Mouse (Mus musculus) CH12.LX (cell line): ENCODE results near the gene Olfr520. TPM values are rescaled to one million over a fixed set of nuclear protein-coding genes. Genes with fewer than 3 reads are reported as not detected.

Source experiments
- DNase-seq: peaks from one replicate; pipeline ENCODE4 v3.0.0-alpha.2; 2013; ENCODE audit errors: extremely low read depth
- H3K27ac ChIP-seq: 2 replicates; pipeline ENCODE4 v1.5.1; 2012; ENCODE audit warnings: low read depth, mild to moderate bottlenecking, control low read depth, moderate library complexity; ENCODE audit not compliant: insufficient read depth
- H3K27me3 ChIP-seq: replicated peaks from 2 replicates; pipeline ENCODE3; 2012; ENCODE audit warnings: inconsistent platforms
- H3K36me3 ChIP-seq, 2 experiments: replicated peaks in 1 of 2; 2 replicates each; pipeline versions ENCODE3 to v1.6.1; 2012; ENCODE audit warnings: inconsistent platforms in 1 of 2, low read length in 1 of 2, mild to moderate bottlenecking in 1 of 2, mixed read lengths in 1 of 2, moderate library complexity in 1 of 2; ENCODE audit not compliant: control insufficient read depth in 1 of 2, insufficient read depth in 1 of 2
- H3K4me1 ChIP-seq, 2 experiments: 2 replicates each; pipeline ENCODE4 v1.6.1; 2012; ENCODE audit warnings: inconsistent platforms in 1 of 2, moderate library complexity in 1 of 2; ENCODE audit not compliant: insufficient read depth in 2 of 2, control insufficient read depth in 1 of 2
- H3K4me2 ChIP-seq: 2 replicates; pipeline ENCODE4 v1.6.1; 2012; ENCODE audit warnings: low read depth, mild to moderate bottlenecking, control low read depth; ENCODE audit not compliant: poor library complexity, insufficient read depth, severe bottlenecking
- H3K4me3 ChIP-seq, 3 experiments: fragments of 150-350 bp in 1 of 3; sonication (generic) in 1 of 3; replicated peaks in 1 of 3; 2 replicates each; pipeline versions ENCODE3 to v1.5.1; 2011 to 2012; ENCODE audit warnings: low read depth in 2 of 3, low read length in 2 of 3, mild to moderate bottlenecking in 2 of 3, moderate library complexity in 2 of 3, control low read depth in 1 of 3, improper control_type of control experiment in 1 of 3, inconsistent platforms in 1 of 3, mixed read lengths in 1 of 3; ENCODE audit not compliant: poor library complexity in 1 of 3
- H3K79me2 ChIP-seq: replicated peaks from 2 replicates; pipeline ENCODE4 v1.6.1; 2012; ENCODE audit warnings: mild to moderate bottlenecking, moderate library complexity; ENCODE audit not compliant: control insufficient read depth, poor library complexity, insufficient read depth, severe bottlenecking; ENCODE audit errors: extremely low read depth
- H3K9ac ChIP-seq: 2 replicates; pipeline ENCODE4 v1.6.1; 2012; ENCODE audit warnings: low read depth, mild to moderate bottlenecking, control low read depth, moderate library complexity; ENCODE audit not compliant: insufficient read depth
- H3K9me3 ChIP-seq: replicated peaks from 2 replicates; pipeline ENCODE3; 2012; ENCODE audit warnings: low read length, inconsistent platforms, mixed read lengths
- BHLHE40 ChIP-seq: IDR thresholded peaks from 2 replicates; pipeline ENCODE4 v1.6.1; 2011; ENCODE audit warnings: mild to moderate bottlenecking, low read depth, low read length, improper control_type of control experiment
- CHD2 ChIP-seq: IDR thresholded peaks from 2 replicates; pipeline ENCODE4 v1.6.1; 2011; ENCODE audit warnings: low read length, improper control_type of control experiment
- CTCF ChIP-seq, 2 experiments: IDR thresholded peaks in 1 of 2; conservative IDR thresholded peaks in 1 of 2; 2 replicates each; pipeline ENCODE4 v1.5.1; 2011 to 2012; ENCODE audit warnings: low read depth in 2 of 2, low read length in 2 of 2, improper control_type of control experiment in 1 of 2, inconsistent platforms in 1 of 2, mild to moderate bottlenecking in 1 of 2, moderate library complexity in 1 of 2
- E2F4 ChIP-seq: IDR thresholded peaks from 2 replicates; pipeline ENCODE4 v1.6.1; 2011; ENCODE audit warnings: low read depth, low read length, improper control_type of control experiment; ENCODE audit not compliant: insufficient replicate concordance
- ETS1 ChIP-seq: conservative IDR thresholded peaks from 2 replicates; pipeline ENCODE4 v1.6.1; 2012; ENCODE audit warnings: low read depth, mild to moderate bottlenecking, inconsistent platforms, low read length, improper control_type of control experiment, moderate library complexity
- IRF4 ChIP-seq: IDR thresholded peaks from 2 replicates; pipeline ENCODE4 v1.6.1; 2014; ENCODE audit warnings: low read depth, mild to moderate bottlenecking, inconsistent platforms, low read length, improper control_type of control experiment
- JUND ChIP-seq: conservative IDR thresholded peaks from 2 replicates; pipeline ENCODE4 v1.6.1; 2011; ENCODE audit warnings: low read depth, low read length, improper control_type of control experiment
- MXI1 ChIP-seq: IDR thresholded peaks from 2 replicates; pipeline ENCODE4 v1.6.1; 2011; ENCODE audit warnings: mild to moderate bottlenecking, low read depth, low read length, improper control_type of control experiment
- POLR2A ChIP-seq: IDR thresholded peaks from 2 replicates; pipeline ENCODE4 v1.6.1; 2011; ENCODE audit warnings: low read depth, mild to moderate bottlenecking, improper control_type of control experiment, low read length
- RCOR1 ChIP-seq: conservative IDR thresholded peaks from 2 replicates; pipeline ENCODE4 v1.6.1; 2012; ENCODE audit warnings: low read depth, mild to moderate bottlenecking, inconsistent platforms, low read length, improper control_type of control experiment
- SMC3 ChIP-seq: IDR thresholded peaks from 2 replicates; pipeline ENCODE4 v1.6.1; 2011; ENCODE audit warnings: low read depth, low read length, improper control_type of control experiment
- UBTF ChIP-seq: IDR thresholded peaks from 2 replicates; pipeline ENCODE4 v1.6.1; 2012; ENCODE audit warnings: low read depth, mild to moderate bottlenecking, inconsistent platforms, low read length, improper control_type of control experiment, moderate library complexity
- ZC3H11A ChIP-seq: IDR thresholded peaks from 2 replicates; pipeline ENCODE4 v1.6.1; 2012; ENCODE audit warnings: low read depth, mild to moderate bottlenecking, inconsistent platforms, low read length, improper control_type of control experiment
- ZMIZ1 ChIP-seq: IDR thresholded peaks from 2 replicates; pipeline ENCODE4 v1.6.1; 2012; ENCODE audit warnings: low read depth, mild to moderate bottlenecking, inconsistent platforms, low read length, improper control_type of control experiment
- ZNF384 ChIP-seq: IDR thresholded peaks from 2 replicates; pipeline ENCODE4 v1.6.1; 2012; ENCODE audit warnings: low read depth, low read length, improper control_type of control experiment, inconsistent platforms
- dilution Hi-C: fragments of 300-500 bp; cut with MboI; formaldehyde crosslinking; loops from 2 replicates; pipeline ENCODE4 v1.14.3; 2020; ENCODE audit warnings: low sequenced_read_pairs; ENCODE audit not compliant: extremely low pct_unique_long_range_greater_than_20kb, extremely low pct_ligation_motif_present
- in situ Hi-C: fragments of 300-500 bp; cut with MboI; formaldehyde crosslinking; loops from 3 replicates; pipeline ENCODE4 v1.14.3; 2019; ENCODE audit warnings: low sequenced_read_pairs, low pct_ligation_motif_present, low pct_unique_long_range_greater_than_20kb, mixed read lengths
- polyA plus RNA-seq: library from polyadenylated mRNA; unstranded; fragments of >175 nt; gene quantifications from 2 replicates; pipeline ENCODE4 v1.2.1, GENCODE M21; 2012; ENCODE audit warnings: low read depth; ENCODE audit not compliant: insufficient read length
- total RNA-seq, 2 experiments: library from RNA; depleted of rRNA; stranded (reverse); fragments of 300-350 nt in 1 of 2; fragments of >200 nt in 1 of 2; gene quantifications; 2 replicates each; pipeline ENCODE4 v1.2.3; 2012 to 2014

The Olfr520 gene
- total RNA-seq (2012; rRNA removed) (not detected in 2 replicates), total RNA-seq (2014; rRNA removed) (not detected in 2 replicates), polyA plus RNA-seq (not detected in 2 replicates)

- dilution Hi-C loops = no loop called here
- no peaks in the 10 kb centered on the region for H3K79me2 ChIP-seq
- TF ChIP-seq RCOR1 (no peak), CHD2 (no peak), IRF4 (no peak), MXI1 (no peak), UBTF (no peak)
- TF ChIP-seq, all 38 proteins: peak for 0
- H3K36me3 ChIP-seq = no peaks in the 10 kb centered on the region
- no peak within 1 kb of the TSS for H3K4me2 ChIP-seq
- no peak within 1 kb of the TSS for H3K4me3 ChIP-seq
- H3K9me3 ChIP-seq = peaks cover 8% of the 10 kb centered on the region
- H3K27me3 ChIP-seq = no peaks in the 10 kb centered on the region
- peaks cover 0 to 5% of the 10 kb centered on the region in 2 experiments; a peak in 2 of 4 replicates for H3K4me1 ChIP-seq
- no peak within 1 kb of the TSS for H3K27ac ChIP-seq
- no peak for DNase-seq
- H3K9ac ChIP-seq = no peak within 1 kb of the TSS
- in situ Hi-C loops = no loop called here
These were observed at the start of gene Olfr520 for GRCm38 (mm10) chr7:99729973-99730372. Gene Olfr520 (plus strand): TSS chr7:99730273.

- H3K27me3 ChIP-seq = peaks cover 3% of the 10 kb centered on the region
- peaks cover 0 to 10% of the 10 kb centered on the region in 2 experiments; a peak in 2 of 4 replicates for H3K4me1 ChIP-seq
- H3K4me3 ChIP-seq = no peak overlapping the region
- dilution Hi-C loops (no loop called here), in situ Hi-C loops (no loop called here)
- DNase-seq = no peak
- no peaks in the 10 kb centered on the region for H3K79me2 ChIP-seq
- H3K4me2 ChIP-seq = no peak overlapping the region
- H3K9me3 ChIP-seq = no peaks in the 10 kb centered on the region
- H3K27ac ChIP-seq = no peak overlapping the region
- no peaks in the 10 kb centered on the region for H3K36me3 ChIP-seq
- TF ChIP-seq ZNF384 (no peak), ZMIZ1 (no peak), ETS1 (no peak), BHLHE40 (no peak), ZC3H11A (no peak), POLR2A (no peak)
- H3K9ac ChIP-seq = no peak overlapping the region
These were observed 49.3 kb upstream of the Olfr520 start for GRCm38 (mm10) chr7:99680771-99681170.

GRCm38 (mm10) chr7:99684086-99684485 lies 46.0 kb upstream of the Olfr520 start:
- no peak overlapping the region for H3K27ac ChIP-seq
- DNase-seq = no peak
- H3K9me3 ChIP-seq = no peaks in the 10 kb centered on the region
- H3K4me1 ChIP-seq = no peaks in the 10 kb centered on the region
- H3K4me3 ChIP-seq = no peak overlapping the region
- no peak overlapping the region for H3K9ac ChIP-seq
- no peak overlapping the region for H3K4me2 ChIP-seq
- H3K79me2 ChIP-seq = no peaks in the 10 kb centered on the region
- dilution Hi-C loops (no loop called here), in situ Hi-C loops (no loop called here)
- peaks cover 3% of the 10 kb centered on the region for H3K27me3 ChIP-seq
- TF ChIP-seq BHLHE40 (no peak), RCOR1 (no peak), SMC3 (no peak), CTCF (conservative IDR thresholded peaks at IDR 0.05 in 1 of 2, IDR thresholded peaks at IDR 0.05 in 1 of 2; ENCODE audit: low read depth in 2 of 2, low read length in 2 of 2) (no peak), JUND (no peak), ZC3H11A (no peak), E2F4 (no peak), UBTF (no peak)
- H3K36me3 ChIP-seq = no peaks in the 10 kb centered on the region
